Mouse (Mus musculus) midbrain, embryonic 15.5 days (tissue): Measurements from ENCODE around the gene Mgat5b. TPM values are rescaled to one million over a fixed set of nuclear protein-coding genes. Genes with fewer than 3 reads are reported as not detected.
A peak's percentile ranks its signal among the peaks of the same experiment; 100 is the strongest.

Source experiments
- ATAC-seq: fragments of 200-750 bp; cut with Nextera tagmentation; replicated peaks from 2 replicates; pipeline ENCODE4 v1.8.0; 2017; ENCODE audit warnings: moderate TSS enrichment
- H3K27ac ChIP-seq: fragments of 300-500 bp; sonication (generic); 2 replicates; pipeline ENCODE4 v1.5.1; 2015; ENCODE audit warnings: mild to moderate bottlenecking, inconsistent platforms
- H3K27me3 ChIP-seq: fragments of 300-500 bp; sonication (generic); replicated peaks from 2 replicates; pipeline ENCODE4 v1.6.1; 2015; ENCODE audit warnings: inconsistent platforms
- H3K36me3 ChIP-seq: fragments of 300-500 bp; sonication (generic); replicated peaks from 2 replicates; pipeline ENCODE4 v1.6.1; 2015; ENCODE audit warnings: inconsistent platforms
- H3K4me1 ChIP-seq: fragments of 300-500 bp; sonication (generic); 2 replicates; pipeline ENCODE4 v1.6.1; 2015; ENCODE audit warnings: inconsistent platforms
- H3K4me2 ChIP-seq: fragments of 300-500 bp; sonication (generic); 2 replicates; pipeline ENCODE4 v1.6.1; 2015; ENCODE audit warnings: inconsistent platforms, mild to moderate bottlenecking, moderate library complexity
- H3K4me3 ChIP-seq: fragments of 300-500 bp; sonication (generic); 2 replicates; pipeline ENCODE4 v1.5.1; 2015; ENCODE audit warnings: mild to moderate bottlenecking, inconsistent platforms
- H3K9ac ChIP-seq: fragments of 300-500 bp; sonication (generic); 2 replicates; pipeline ENCODE4 v1.6.1; 2015; ENCODE audit warnings: mild to moderate bottlenecking, inconsistent platforms
- H3K9me3 ChIP-seq: fragments of 300-500 bp; sonication (generic); 2 replicates; pipeline ENCODE4 v1.6.1; 2016; ENCODE audit warnings: inconsistent platforms
- WGBS: fragments of 180-500 bp; shearing (Covaris S2); methylation state at CpG from one replicate; pipeline ENCODE4 v1.1.7; 2015; ENCODE audit warnings: mixed read lengths; 5-methylcytosine and 5-hydroxymethylcytosine counted together
- polyA plus RNA-seq: library from polyadenylated mRNA; unstranded; fragments of >200 nt; fragmentation: Nextera tagmentation; extraction: Ambion mirVana; gene quantifications from 2 replicates; pipeline ENCODE4 v1.2.1, GENCODE M21; 2015

Gene Mgat5b
- polyA plus RNA-seq, 1 experiment from 2014 or later: 28.3 TPM

GRCm38 (mm10) chr11:116922058-116922457, 3.4 kb downstream of the Mgat5b start:
- WGBS: 31% methylated on average over 7 of the region's 7 CpGs
- no peak for ATAC-seq

GRCm38 (mm10) chr11:116928031-116928430, 9.4 kb downstream of the Mgat5b start:
- H3K9ac ChIP-seq: no peak overlapping the region
- 92% methylated on average over 6 of the region's 6 CpGs for WGBS
- H3K27me3 ChIP-seq: no peaks in the 10 kb centered on the region
- peaks cover 11% of the 10 kb centered on the region for H3K36me3 ChIP-seq
- H3K9me3 ChIP-seq: no peaks in the 10 kb centered on the region
- H3K4me2 ChIP-seq: no peak overlapping the region
- ATAC-seq: no peak
- no peak overlapping the region for H3K27ac ChIP-seq
- no peak overlapping the region for H3K4me3 ChIP-seq
- peaks cover 8% of the 10 kb centered on the region; the same call in 1 of the 2 replicates for H3K4me1 ChIP-seq

More at GRCm38 (mm10) chr11:116922058-116922457, 3.4 kb downstream of the Mgat5b start:
- Histone ChIP-seq H3K27ac (no peak overlapping the region), H3K27me3 (0 out of 2 replicates have a peak, but pooled peaks cover 3% of the 10 kb centered on the region), H3K9me3 (no peaks in the 10 kb centered on the region), H3K9ac (peak overlapping the region; percentile 3; the same call in 1 of the 2 replicates), H3K36me3 (no peaks in the 10 kb centered on the region; the same call in 1 of the 2 replicates), H3K4me2 (peak overlapping the region; percentile 75), H3K4me1 (peaks cover 47% of the 10 kb centered on the region), H3K4me3 (peak overlapping the region; percentile 79)

GRCm38 (mm10) chr11:116934862-116935261, 16.2 kb downstream of the Mgat5b start:
- Histone ChIP-seq H3K27me3 (no peaks in the 10 kb centered on the region), H3K27ac (peak overlapping the region; percentile 54; the same call in 1 of the 2 replicates), H3K4me1 (peaks cover 24% of the 10 kb centered on the region), H3K9ac (no peak overlapping the region), H3K9me3 (no peaks in the 10 kb centered on the region), H3K4me3 (no peak overlapping the region), H3K36me3 (peaks cover 18% of the 10 kb centered on the region), H3K4me2 (no peak overlapping the region)
- no peak for ATAC-seq
- 90% methylated on average over 5 of the region's 5 CpGs for WGBS

GRCm38 (mm10) chr11:116935354-116935753, 16.7 kb downstream of the Mgat5b start:
- Histone ChIP-seq H3K4me2 (no peak overlapping the region), H3K27ac (peak overlapping the region; percentile 54; the same call in 1 of the 2 replicates), H3K4me3 (no peak overlapping the region), H3K36me3 (peaks cover 18% of the 10 kb centered on the region), H3K9ac (no peak overlapping the region), H3K9me3 (no peaks in the 10 kb centered on the region), H3K4me1 (peaks cover 24% of the 10 kb centered on the region), H3K27me3 (no peaks in the 10 kb centered on the region)
- WGBS: 59% methylated on average over 9 of the region's 9 CpGs
- ATAC-seq: no peak

GRCm38 (mm10) chr11:116935917-116936316, 17.3 kb downstream of the Mgat5b start:
- Histone ChIP-seq H3K27ac (peak overlapping the region; percentile 54; the same call in 1 of the 2 replicates), H3K4me2 (no peak overlapping the region), H3K4me3 (no peak overlapping the region), H3K9me3 (no peaks in the 10 kb centered on the region), H3K27me3 (no peaks in the 10 kb centered on the region), H3K4me1 (peaks cover 24% of the 10 kb centered on the region), H3K36me3 (peaks cover 18% of the 10 kb centered on the region), H3K9ac (no peak overlapping the region)
- no peak; the same call in 1 of the 2 replicates for ATAC-seq
- WGBS: 52% methylated on average over 9 of the region's 9 CpGs

- Histone ChIP-seq H3K4me1 (peaks cover 24% of the 10 kb centered on the region), H3K27ac (no peak overlapping the region), H3K36me3 (peaks cover 12% of the 10 kb centered on the region; the same call in 1 of the 2 replicates), H3K9me3 (no peaks in the 10 kb centered on the region), H3K4me3 (no peak overlapping the region), H3K27me3 (no peaks in the 10 kb centered on the region), H3K4me2 (no peak overlapping the region), H3K9ac (no peak overlapping the region)
- ATAC-seq: no peak
- 36% methylated on average over 10 of the region's 10 CpGs for WGBS
Observed at GRCm38 (mm10) chr11:116937141-116937540, 18.5 kb downstream of the Mgat5b start.

- no peak for ATAC-seq
- H3K36me3 ChIP-seq: peaks cover 7% of the 10 kb centered on the region; the same call in 1 of the 2 replicates
- peak overlapping the region; percentile 19 for H3K4me2 ChIP-seq
Observed at GRCm38 (mm10) chr11:116940088-116940855, 21.6 kb downstream of the Mgat5b start.

GRCm38 (mm10) chr11:116944346-116944745, 25.7 kb downstream of the Mgat5b start:
- H3K27ac ChIP-seq: no peak overlapping the region
- no peak overlapping the region for H3K4me3 ChIP-seq
- no peak for ATAC-seq
- H3K9ac ChIP-seq: no peak overlapping the region
- no peaks in the 10 kb centered on the region for H3K9me3 ChIP-seq
- 60% methylated on average over 4 of the region's 4 CpGs for WGBS
- H3K36me3 ChIP-seq: peaks cover 29% of the 10 kb centered on the region; the same call in 1 of the 2 replicates
- peaks cover 3% of the 10 kb centered on the region for H3K4me1 ChIP-seq
- H3K4me2 ChIP-seq: no peak overlapping the region
- H3K27me3 ChIP-seq: no peaks in the 10 kb centered on the region

More at GRCm38 (mm10) chr11:116940088-116940855, 21.6 kb downstream of the Mgat5b start:
- H3K9ac ChIP-seq: no peak overlapping the region
- peaks cover 17% of the 10 kb centered on the region for H3K4me1 ChIP-seq
- 14% methylated on average over 20 of the region's 20 CpGs for WGBS
- H3K9me3 ChIP-seq: no peaks in the 10 kb centered on the region
- H3K4me3 ChIP-seq: no peak overlapping the region
- no peak overlapping the region for H3K27ac ChIP-seq
- no peaks in the 10 kb centered on the region for H3K27me3 ChIP-seq

GRCm38 (mm10) chr11:116949832-116950231, 31.2 kb downstream of the Mgat5b start:
- Histone ChIP-seq H3K4me3 (no peak overlapping the region), H3K9ac (no peak overlapping the region), H3K4me1 (peaks cover 14% of the 10 kb centered on the region), H3K27ac (no peak overlapping the region), H3K9me3 (no peaks in the 10 kb centered on the region), H3K27me3 (no peaks in the 10 kb centered on the region), H3K36me3 (peaks cover 38% of the 10 kb centered on the region; the same call in 1 of the 2 replicates), H3K4me2 (no peak overlapping the region)
- 85% methylated on average over 9 of the region's 9 CpGs for WGBS
- no peak for ATAC-seq

GRCm38 (mm10) chr11:116951429-116951828, 32.8 kb downstream of the Mgat5b start:
- H3K4me1 ChIP-seq: peaks cover 16% of the 10 kb centered on the region
- H3K9me3 ChIP-seq: no peaks in the 10 kb centered on the region
- H3K36me3 ChIP-seq: peaks cover 28% of the 10 kb centered on the region; the same call in 1 of the 2 replicates
- no peak overlapping the region for H3K27ac ChIP-seq
- no peaks in the 10 kb centered on the region for H3K27me3 ChIP-seq
- H3K4me2 ChIP-seq: no peak overlapping the region
- no peak overlapping the region for H3K9ac ChIP-seq
- no peak overlapping the region for H3K4me3 ChIP-seq
- WGBS: 18% methylated on average over 1 of the region's 1 CpGs
- ATAC-seq: no peak

- peaks cover 16% of the 10 kb centered on the region for H3K4me1 ChIP-seq
- peak overlapping the region; percentile 78 for H3K27ac ChIP-seq
- no peaks in the 10 kb centered on the region for H3K9me3 ChIP-seq
- H3K27me3 ChIP-seq: no peaks in the 10 kb centered on the region
- ATAC-seq: peak; percentile 49
- no peak overlapping the region for H3K9ac ChIP-seq
- 63% methylated on average over 23 of the region's 23 CpGs for WGBS
- no peak overlapping the region for H3K4me3 ChIP-seq
- H3K4me2 ChIP-seq: no peak overlapping the region
- H3K36me3 ChIP-seq: peaks cover 9% of the 10 kb centered on the region; the same call in 1 of the 2 replicates
Observed at GRCm38 (mm10) chr11:116954231-116955118, 35.8 kb downstream of the Mgat5b start.

GRCm38 (mm10) chr11:116958601-116959000, 39.9 kb downstream of the Mgat5b start:
- WGBS: 56% methylated on average over 5 of the region's 5 CpGs
- H3K27ac ChIP-seq: no peak overlapping the region
- ATAC-seq: no peak
- H3K9ac ChIP-seq: no peak overlapping the region
- no peak overlapping the region for H3K4me3 ChIP-seq
- no peaks in the 10 kb centered on the region for H3K27me3 ChIP-seq
- H3K4me2 ChIP-seq: no peak overlapping the region
- H3K36me3 ChIP-seq: no peaks in the 10 kb centered on the region; the same call in 1 of the 2 replicates
- peaks cover 15% of the 10 kb centered on the region for H3K4me1 ChIP-seq
- H3K9me3 ChIP-seq: no peaks in the 10 kb centered on the region
